Mouse (Mus musculus) stomach, postnatal 0 days (tissue): ENCODE results near the gene Mpv17l2. TPM values are rescaled to one million over a fixed set of nuclear protein-coding genes. Genes with fewer than 3 reads are reported as not detected.

Source experiments
- ATAC-seq: fragments of 200-750 bp; cut with Nextera tagmentation; 2 replicates; pipeline ENCODE4 v1.8.0; 2017; ENCODE audit not compliant: low FRiP score, low TSS enrichment
- DNase-seq: peaks from one replicate; pipeline ENCODE4 v3.0.0-alpha.2; 2016; ENCODE audit warnings: low spot score
- H3K27ac ChIP-seq: fragments of 300-500 bp; sonication (generic); replicated peaks from 2 replicates; pipeline ENCODE4 v1.5.1; 2014; ENCODE audit warnings: mild to moderate bottlenecking, control low read depth
- H3K27me3 ChIP-seq: fragments of 300-500 bp; sonication (generic); 2 replicates; pipeline ENCODE4 v1.6.1; 2014; ENCODE audit warnings: low read length; ENCODE audit not compliant: control insufficient read depth, insufficient read depth
- H3K36me3 ChIP-seq: fragments of 300-500 bp; sonication (generic); 2 replicates; pipeline ENCODE4 v1.6.1; 2014; ENCODE audit warnings: low read length, mixed read lengths; ENCODE audit not compliant: control insufficient read depth, insufficient read depth
- H3K4me1 ChIP-seq: fragments of 300-500 bp; sonication (generic); replicated peaks from 2 replicates; pipeline ENCODE4 v1.6.1; 2014; ENCODE audit warnings: antibody characterized with exemption; ENCODE audit not compliant: control insufficient read depth, insufficient read depth
- H3K4me2 ChIP-seq: fragments of 300-500 bp; sonication (generic); replicated peaks from 2 replicates; pipeline ENCODE4 v1.6.1; 2014; ENCODE audit warnings: low read depth, mild to moderate bottlenecking, control low read depth, moderate library complexity
- H3K4me3 ChIP-seq: fragments of 300-500 bp; sonication (generic); 2 replicates; pipeline ENCODE4 v1.5.1; 2014; ENCODE audit warnings: low read depth, low read length, control low read depth
- H3K9ac ChIP-seq: fragments of 300-500 bp; sonication (generic); 2 replicates; pipeline ENCODE4 v1.6.1; 2014; ENCODE audit warnings: mild to moderate bottlenecking, low read length, control low read depth, mixed read lengths
- H3K9me3 ChIP-seq: fragments of 300-500 bp; sonication (generic); 2 replicates; pipeline ENCODE4 v1.6.1; 2016; ENCODE audit warnings: low read length; ENCODE audit not compliant: control insufficient read depth
- CTCF ChIP-seq: IDR thresholded peaks from 2 replicates; pipeline ENCODE4 v1.5.1; 2016; ENCODE audit warnings: antibody characterized with exemption, low read depth, mild to moderate bottlenecking, moderate library complexity
- EP300 ChIP-seq: optimal IDR thresholded peaks from 2 replicates; pipeline ENCODE3; 2016; ENCODE audit warnings: antibody characterized with exemption
- WGBS: fragments of 180-500 bp; shearing (Covaris S2); extraction: QIAGEN DNeasy Blood & Tissue Kit; methylation state at CpG from one replicate; pipeline ENCODE4 v1.1.7; 2014; 5-methylcytosine and 5-hydroxymethylcytosine counted together
- microRNA-seq: library from miRNA; unstranded; fragments of <30 nt; microRNA quantifications from one replicate; pipeline ENCODE4, GENCODE M21; 2016
- polyA plus RNA-seq: library from polyadenylated mRNA; unstranded; fragments of >200 nt; fragmentation: Nextera tagmentation; extraction: Ambion mirVana; gene quantifications from 2 replicates; pipeline ENCODE4 v1.2.1, GENCODE M21; 2015

Mpv17l2 gene
- polyA plus RNA-seq, 1 experiment from 2014 or later: 77.3 TPM

- no peak overlapping the region for H3K9ac ChIP-seq
- peak; percentile 12 for DNase-seq
- no peak overlapping the region for H3K4me3 ChIP-seq
- 83% methylated on average over 40 of the region's 40 CpGs for WGBS
- H3K36me3 ChIP-seq: no peaks in the 10 kb centered on the region
- TF ChIP-seq CTCF (no peak), EP300 (no peak)
- ATAC-seq: no peak
- no peak overlapping the region for H3K27ac ChIP-seq
- no peaks in the 10 kb centered on the region for H3K27me3 ChIP-seq
- no peak overlapping the region for H3K4me2 ChIP-seq
- H3K9me3 ChIP-seq: no peaks in the 10 kb centered on the region
- no peaks in the 10 kb centered on the region for H3K4me1 ChIP-seq
Measured at GRCm38 (mm10) chr8:70716521-70717400, 44.0 kb downstream of the Mpv17l2 start.

GRCm38 (mm10) chr8:70715086-70715485 lies 45.7 kb downstream of the Mpv17l2 start:
- 46% methylated on average over 2 of the region's 2 CpGs for WGBS
- ATAC-seq (no peak), DNase-seq (peak; percentile 12)
- H3K9ac ChIP-seq: no peak overlapping the region
- H3K9me3 ChIP-seq: no peaks in the 10 kb centered on the region
- H3K36me3 ChIP-seq: no peaks in the 10 kb centered on the region
- no peaks in the 10 kb centered on the region for H3K4me1 ChIP-seq
- H3K27ac ChIP-seq: no peak overlapping the region
- H3K4me3 ChIP-seq: no peak overlapping the region
- H3K27me3 ChIP-seq: no peaks in the 10 kb centered on the region
- no peak overlapping the region for H3K4me2 ChIP-seq
- TF ChIP-seq EP300 (no peak), CTCF (no peak)

- no peak for TF ChIP-seq CTCF
- TF ChIP-seq EP300: no peak
- no peak overlapping the region for H3K4me2 ChIP-seq
Measured at GRCm38 (mm10) chr8:70713991-70714390, 46.8 kb downstream of the Mpv17l2 start.

GRCm38 (mm10) chr8:70711041-70711440 lies 49.7 kb downstream of the Mpv17l2 start:
- Histone ChIP-seq H3K4me3 (no peak overlapping the region), H3K9me3 (no peaks in the 10 kb centered on the region), H3K4me1 (no peaks in the 10 kb centered on the region), H3K27me3 (no peaks in the 10 kb centered on the region), H3K4me2 (no peak overlapping the region), H3K9ac (no peak overlapping the region), H3K27ac (no peak overlapping the region), H3K36me3 (no peaks in the 10 kb centered on the region)
- no peak for DNase-seq
- WGBS: 86% methylated on average over 11 of the region's 11 CpGs
- ATAC-seq: no peak
- TF ChIP-seq EP300 (no peak), CTCF (no peak)

More at GRCm38 (mm10) chr8:70713991-70714390, 46.8 kb downstream of the Mpv17l2 start:
- H3K36me3 ChIP-seq: no peaks in the 10 kb centered on the region
- H3K4me1 ChIP-seq: no peaks in the 10 kb centered on the region
- no peaks in the 10 kb centered on the region for H3K9me3 ChIP-seq
- no peaks in the 10 kb centered on the region for H3K27me3 ChIP-seq
- DNase-seq: no peak
- no peak for ATAC-seq
- H3K4me3 ChIP-seq: no peak overlapping the region
- no peak overlapping the region for H3K27ac ChIP-seq
- no peak overlapping the region for H3K9ac ChIP-seq
- WGBS: 87% methylated on average over 7 of the region's 7 CpGs

GRCm38 (mm10) chr8:70710296-70710695 lies 50.5 kb downstream of the Mpv17l2 start:
- no peak overlapping the region for H3K9ac ChIP-seq
- ATAC-seq: no peak
- whole genome bisulfite sequencing: 87% methylated on average over 1 of the region's 1 CpGs
- no peaks in the 10 kb centered on the region for H3K36me3 ChIP-seq
- no peaks in the 10 kb centered on the region for H3K4me1 ChIP-seq
- no peak for DNase-seq
- H3K9me3 ChIP-seq: no peaks in the 10 kb centered on the region
- no peak overlapping the region for H3K4me2 ChIP-seq
- H3K27ac ChIP-seq: no peak overlapping the region
- H3K27me3 ChIP-seq: no peaks in the 10 kb centered on the region
- no peak overlapping the region for H3K4me3 ChIP-seq
- TF ChIP-seq CTCF (no peak), EP300 (no peak)

GRCm38 (mm10) chr8:70709794-70710193 lies 51.0 kb downstream of the Mpv17l2 start:
- H3K4me2 ChIP-seq: no peak overlapping the region

More at GRCm38 (mm10) chr8:70709794-70710193, 51.0 kb downstream of the Mpv17l2 start:
- no peaks in the 10 kb centered on the region for H3K9me3 ChIP-seq
- no peak overlapping the region for H3K9ac ChIP-seq
- no peak for TF ChIP-seq EP300
- TF ChIP-seq CTCF: no peak
- WGBS: 89% methylated on average over 9 of the region's 9 CpGs
- no peak for ATAC-seq
- no peak overlapping the region for H3K4me3 ChIP-seq
- H3K4me1 ChIP-seq: no peaks in the 10 kb centered on the region
- no peaks in the 10 kb centered on the region for H3K36me3 ChIP-seq
- H3K27me3 ChIP-seq: no peaks in the 10 kb centered on the region
- DNase-seq: no peak
- H3K27ac ChIP-seq: no peak overlapping the region

Small RNA genes within 50 kb of the gene (microRNA-seq; reads per million reads assigned to microRNA genes)
- gene Mir7240: not detected

Other genes with a start within 250 kb of the Mpv17l2 start
- gene Fkbp8, start 233.2 kb downstream of the Mpv17l2 start, polyA plus RNA-seq: 179 and 188 TPM in 2 replicates
- 47.1 and 54.6 TPM in 2 replicates for gene Kxd1, start 233.0 kb downstream of the Mpv17l2 start, polyA plus RNA-seq
- gene Ell, start 221.5 kb downstream of the Mpv17l2 start, polyA plus RNA-seq: 11.1 and 13.5 TPM in 2 replicates
- gene Isyna1, start 166.6 kb downstream of the Mpv17l2 start, polyA plus RNA-seq: 37.4 and 39.3 TPM in 2 replicates
- gene Ssbp4, start 152.1 kb downstream of the Mpv17l2 start, polyA plus RNA-seq: 66.7 and 83.8 TPM in 2 replicates
- gene Lrrc25, start 144.8 kb downstream of the Mpv17l2 start, polyA plus RNA-seq: 2.3 and 2.7 TPM in 2 replicates
- 0.30 and 0.33 TPM in 2 replicates for gene Gdf15, start 128.5 kb downstream of the Mpv17l2 start, polyA plus RNA-seq
- 23.3 and 25.2 TPM in 2 replicates for gene Pgpep1, start 100.6 kb downstream of the Mpv17l2 start, polyA plus RNA-seq
- 141 and 147 TPM in 2 replicates for gene Lsm4, start 87.7 kb downstream of the Mpv17l2 start, polyA plus RNA-seq
- gene Jund, start 62.0 kb downstream of the Mpv17l2 start, polyA plus RNA-seq: 78.3 and 108 TPM in 2 replicates
- gene Iqcn, start 57.5 kb downstream of the Mpv17l2 start, polyA plus RNA-seq: 0.05 TPM in 1 of 2 replicates, not detected in the other
- gene Gm3336, start 42.4 kb downstream of the Mpv17l2 start, polyA plus RNA-seq: 29.7 and 32.2 TPM in 2 replicates
- gene Pde4c, start 37.2 kb downstream of the Mpv17l2 start, polyA plus RNA-seq: 0.27 and 0.35 TPM in 2 replicates
- gene Rab3a, start 6.3 kb downstream of the Mpv17l2 start, polyA plus RNA-seq: 18.9 and 19.0 TPM in 2 replicates
- gene Pik3r2, start 15.8 kb upstream of the Mpv17l2 start, polyA plus RNA-seq: 36.8 and 39.0 TPM in 2 replicates
- gene Mast3, start 44.1 kb upstream of the Mpv17l2 start, polyA plus RNA-seq: 5.6 and 5.7 TPM in 2 replicates
- 0.19 and 0.29 TPM in 2 replicates for gene Il12rb1, start 47.5 kb upstream of the Mpv17l2 start, polyA plus RNA-seq
- gene Arrdc2, start 78.8 kb upstream of the Mpv17l2 start, polyA plus RNA-seq: 6.6 and 6.8 TPM in 2 replicates
- 0.64 and 0.72 TPM in 2 replicates for gene Kcnn1, start 102.3 kb upstream of the Mpv17l2 start, polyA plus RNA-seq
- gene Ccdc124, start 113.0 kb upstream of the Mpv17l2 start, polyA plus RNA-seq: 73.2 and 74.1 TPM in 2 replicates
- 42.8 and 58.5 TPM in 2 replicates for gene Slc5a5, start 131.8 kb upstream of the Mpv17l2 start, polyA plus RNA-seq
- gene Rpl18a, start 136.5 kb upstream of the Mpv17l2 start, polyA plus RNA-seq: 4,207 and 4,214 TPM in 2 replicates
- 15.2 and 15.6 TPM in 2 replicates for gene Map1s, start 145.0 kb upstream of the Mpv17l2 start, polyA plus RNA-seq